Mouse (Mus musculus) ovary, postnatal 10 days (tissue): ENCODE measurements around the gene Agpat4.
"Not testable (repeated sequence)": the region's sequence is repeated elsewhere in the genome, so short reads cannot be mapped to it uniquely, and the experiment has no call there.

Experiments
- DNase-seq: peaks from one replicate; pipeline ENCODE4 v3.0.0; 2022; ENCODE audit warnings: low spot score

The Agpat4 gene

GRCm38 (mm10) chr17:12195137-12195536 is 76.6 kb downstream of the Agpat4 start:
- DNase-seq = no peak

GRCm38 (mm10) chr17:12195604-12196003 is 77.1 kb downstream of the Agpat4 start:
- no peak for DNase-seq

- DNase-seq = no peak
These were observed 81.4 kb downstream of the Agpat4 start for GRCm38 (mm10) chr17:12199933-12200332.

- DNase-seq = no peak
These were observed 82.6 kb downstream of the Agpat4 start for GRCm38 (mm10) chr17:12201086-12201485.

GRCm38 (mm10) chr17:12203414-12203897 is 85.0 kb downstream of the Agpat4 start:
- no peak for DNase-seq

- DNase-seq = no peak
These were observed 85.7 kb downstream of the Agpat4 start for GRCm38 (mm10) chr17:12204246-12204645.

- DNase-seq = no peak
These were observed 86.1 kb downstream of the Agpat4 start for GRCm38 (mm10) chr17:12204689-12205014.

- no peak for DNase-seq
These were observed 86.7 kb downstream of the Agpat4 start for GRCm38 (mm10) chr17:12205015-12205693.

- no peak for DNase-seq
These were observed 87.2 kb downstream of the Agpat4 start for GRCm38 (mm10) chr17:12205694-12206075.

GRCm38 (mm10) chr17:12206248-12206647 is 87.7 kb downstream of the Agpat4 start:
- DNase-seq = no peak

GRCm38 (mm10) chr17:12207022-12207548 is 88.6 kb downstream of the Agpat4 start:
- no peak for DNase-seq

GRCm38 (mm10) chr17:12209481-12209880 is 91.0 kb downstream of the Agpat4 start:
- DNase-seq = no peak

- DNase-seq = peak; percentile 84
These were observed 92.1 kb downstream of the Agpat4 start for GRCm38 (mm10) chr17:12210544-12211132.

- no peak for DNase-seq
These were observed 93.4 kb downstream of the Agpat4 start for GRCm38 (mm10) chr17:12211890-12212289.

GRCm38 (mm10) chr17:12212341-12212740 is 93.8 kb downstream of the Agpat4 start:
- DNase-seq = no peak

- no peak for DNase-seq
These were observed 94.9 kb downstream of the Agpat4 start for GRCm38 (mm10) chr17:12213430-12213829.

- no peak for DNase-seq
These were observed 97.7 kb downstream of the Agpat4 start for GRCm38 (mm10) chr17:12216224-12216623.

- DNase-seq = no peak
These were observed 103.4 kb downstream of the Agpat4 start for GRCm38 (mm10) chr17:12221926-12222325.

GRCm38 (mm10) chr17:12223682-12224081 is 105.2 kb downstream of the Agpat4 start:
- no peak for DNase-seq

GRCm38 (mm10) chr17:12224145-12224544 is 105.6 kb downstream of the Agpat4 start:
- DNase-seq = no peak

GRCm38 (mm10) chr17:12224551-12224950 is 106.0 kb downstream of the Agpat4 start:
- not testable (repeated sequence) for DNase-seq

- no peak for DNase-seq
These were observed 106.7 kb downstream of the Agpat4 start for GRCm38 (mm10) chr17:12225227-12225626.

- DNase-seq = no peak
These were observed 108.0 kb downstream of the Agpat4 start for GRCm38 (mm10) chr17:12226551-12226950.

GRCm38 (mm10) chr17:12228001-12228400 is 109.5 kb downstream of the Agpat4 start:
- no peak for DNase-seq
